Mouse (Mus musculus) cerebellum, postnatal 36 days (tissue): Measurements from ENCODE around the gene Rhobtb1.

Experiments
- DNase-seq, 2 experiments: peaks; one replicate each; pipeline ENCODE4 v3.0.0; 2021 to 2022; ENCODE audit warnings: mixed read lengths in 2 of 2

The Rhobtb1 gene

DNA sequence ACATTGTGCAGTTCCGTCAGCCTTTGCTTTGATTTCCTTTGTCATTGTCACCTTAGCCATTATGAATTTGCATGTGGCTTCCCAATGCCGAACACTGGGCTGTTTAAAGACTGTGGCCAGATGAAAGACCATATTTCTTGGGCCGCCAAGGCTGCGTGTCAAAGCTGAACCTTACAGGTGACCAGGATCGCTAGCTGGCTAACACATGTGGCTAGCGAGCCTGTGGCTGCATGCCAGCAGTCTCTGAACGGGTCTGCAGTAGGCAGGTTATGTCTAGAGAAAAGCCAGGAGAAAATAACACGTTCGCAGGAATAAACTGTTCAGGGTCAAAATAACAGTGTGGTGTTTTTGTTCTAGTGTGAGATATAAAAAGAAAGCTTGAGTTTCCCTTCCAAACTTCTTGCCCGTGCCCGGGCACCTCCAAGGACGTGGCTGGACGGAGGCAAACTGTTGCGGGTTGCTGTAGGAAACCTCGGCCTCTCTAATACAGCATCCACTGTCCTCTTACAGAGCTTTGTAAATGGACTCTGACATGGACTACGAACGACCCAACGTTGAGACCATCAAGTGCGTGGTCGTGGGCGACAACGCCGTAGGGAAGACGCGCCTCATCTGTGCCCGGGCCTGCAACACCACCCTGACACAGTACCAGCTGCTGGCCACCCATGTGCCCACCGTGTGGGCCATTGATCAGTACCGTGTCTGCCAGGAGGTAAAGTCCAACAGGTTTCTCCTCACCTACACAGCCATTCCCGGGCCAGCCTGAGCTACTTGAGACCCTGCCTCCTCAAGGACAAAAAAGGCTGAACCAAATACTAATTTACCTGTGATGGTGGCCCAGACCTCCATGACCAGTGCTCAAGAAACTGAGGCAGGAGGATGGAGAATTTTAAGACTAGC, 97.3 kb downstream of the Rhobtb1 start:
- DNase-seq = no peak

DNA sequence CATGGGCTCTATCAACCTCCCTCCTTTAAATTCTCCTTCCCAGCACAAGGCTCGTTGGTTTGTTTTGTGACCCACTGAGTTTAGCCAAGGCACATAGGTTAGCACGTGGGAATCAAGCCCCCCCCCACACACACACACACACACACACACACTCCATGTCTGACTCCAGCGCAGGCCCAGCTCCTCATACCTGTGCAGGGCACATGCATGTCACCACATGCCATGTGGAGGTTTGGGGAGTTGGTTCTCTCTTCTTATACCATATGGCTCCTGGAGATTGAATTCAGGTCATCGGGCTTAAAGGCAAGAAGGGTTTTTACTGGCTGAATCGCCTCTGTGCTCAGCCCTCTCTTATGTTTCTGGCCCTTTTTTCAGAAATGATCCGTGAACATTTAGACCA, 100.0 kb downstream of the Rhobtb1 start:
- DNase-seq = no peak

DNA sequence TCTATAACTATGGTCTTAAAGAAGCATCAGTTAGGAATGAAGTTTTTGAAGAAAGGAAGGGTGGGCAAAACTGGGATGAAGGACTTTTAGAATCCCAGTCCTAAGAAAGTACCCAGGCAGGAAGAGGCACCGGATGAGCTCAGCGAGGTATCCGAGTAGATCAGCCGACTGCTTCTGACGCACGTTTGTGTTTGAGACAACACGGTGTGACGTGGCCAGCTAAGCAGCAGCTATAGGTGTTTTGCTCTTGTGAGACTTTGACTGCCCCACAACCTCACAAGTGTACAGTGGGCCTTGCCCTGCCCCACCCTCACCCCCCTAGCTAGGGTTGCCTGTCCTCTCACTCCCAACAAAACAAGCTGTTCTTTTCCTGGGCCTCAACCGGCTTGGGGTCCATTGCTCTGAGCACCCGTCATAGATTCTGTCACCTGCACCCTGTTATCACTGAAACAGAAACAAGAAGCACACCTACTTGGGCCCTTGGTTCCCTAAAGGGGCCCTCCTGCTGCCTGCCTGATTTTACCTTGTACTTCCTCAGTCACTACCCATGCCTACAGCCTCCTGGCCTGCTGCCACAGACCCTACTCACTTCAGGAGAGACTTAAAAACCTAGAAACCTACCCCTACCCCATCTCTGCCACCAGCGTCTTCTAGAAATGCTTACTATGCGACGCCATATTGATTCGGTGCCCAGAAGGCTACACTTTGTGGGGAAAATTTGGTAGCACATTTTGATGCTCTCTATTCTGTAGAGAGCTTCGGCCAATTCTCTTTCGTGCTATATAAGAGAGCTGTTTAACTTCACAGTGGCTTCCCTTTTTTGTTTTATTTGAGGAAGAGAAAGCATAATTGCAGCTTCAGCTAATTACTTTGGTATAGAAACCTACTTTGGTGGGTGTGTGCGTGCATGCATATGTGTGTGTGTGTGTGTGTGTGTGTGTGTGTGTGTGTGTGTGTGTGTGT, 101.2 kb downstream of the Rhobtb1 start:
- DNase-seq = no peak

GRCm38 (mm10) chr10:69253075-69253685, 101.9 kb downstream of the Rhobtb1 start:
- DNase-seq = no peak

- no peak for DNase-seq
These were observed 102.4 kb downstream of the Rhobtb1 start for GRCm38 (mm10) chr10:69253686-69254080.

- DNase-seq = no peak
These were observed 103.2 kb downstream of the Rhobtb1 start for GRCm38 (mm10) chr10:69254390-69254847.

DNA sequence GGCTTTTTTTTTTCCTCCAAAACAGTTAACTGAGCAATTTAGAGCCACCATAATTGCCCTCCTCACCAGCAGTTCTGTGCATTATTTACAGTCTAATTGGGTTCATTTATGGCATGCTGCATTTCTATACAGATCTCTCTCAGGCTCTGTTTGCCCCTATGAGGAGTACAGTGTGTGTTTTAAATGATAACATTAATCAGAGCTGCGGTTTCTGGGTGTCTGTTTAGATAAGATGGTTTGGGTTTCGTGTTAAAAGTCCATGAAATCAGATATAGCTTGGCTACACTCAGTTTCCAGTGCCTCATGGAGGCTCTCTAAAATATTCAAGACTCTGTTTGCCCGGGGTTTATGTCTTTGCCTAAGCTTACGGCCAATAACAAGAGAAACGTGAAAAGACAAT, 104.4 kb downstream of the Rhobtb1 start:
- DNase-seq = no peak

DNA sequence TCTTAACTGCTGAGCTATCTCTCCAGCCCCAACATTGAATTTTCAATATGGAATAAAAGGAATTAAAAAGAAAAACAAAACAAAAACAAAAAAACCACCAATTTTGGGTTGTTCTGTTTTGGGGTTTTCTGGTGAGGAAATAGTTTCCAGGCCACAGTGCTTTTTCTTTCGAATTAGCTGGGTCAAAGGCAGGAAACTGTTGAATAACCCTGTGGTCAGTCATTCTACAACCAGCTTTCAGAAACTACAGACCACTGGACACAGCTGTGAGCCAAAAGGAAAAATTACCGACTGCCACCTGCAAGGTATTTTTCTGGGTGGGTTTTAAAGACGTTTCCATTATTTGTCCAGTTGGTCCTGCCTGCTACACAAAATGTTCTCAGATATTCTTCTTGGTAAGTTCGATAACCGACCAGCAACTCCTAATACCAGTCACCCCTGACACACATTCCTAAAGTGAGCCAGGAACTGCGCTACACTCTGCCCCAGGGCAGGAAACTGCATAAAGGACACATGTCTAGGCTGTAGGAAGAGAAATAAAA, 106.4 kb downstream of the Rhobtb1 start:
- DNase-seq = no peak

- DNase-seq = no peak
These were observed 107.4 kb downstream of the Rhobtb1 start for GRCm38 (mm10) chr10:69258588-69258987.

DNA sequence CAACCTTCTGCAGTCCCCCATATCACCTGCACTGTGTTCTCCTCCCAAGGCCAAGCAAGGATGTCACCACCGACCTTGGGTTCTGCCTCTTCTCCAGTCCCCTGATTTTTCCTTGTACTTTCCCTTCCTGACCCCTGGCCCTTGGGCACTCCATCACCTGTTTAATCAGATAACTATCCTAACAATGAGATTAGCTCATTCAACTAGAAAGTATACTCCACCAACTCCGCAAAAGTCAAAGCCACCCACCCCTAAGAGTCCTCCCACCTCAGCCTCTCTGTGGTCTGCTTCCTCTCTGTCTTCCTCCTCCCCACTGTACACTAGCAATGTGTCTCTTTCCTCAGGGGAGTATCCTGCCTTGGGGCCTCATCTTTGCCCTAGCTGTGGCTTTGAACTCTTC, 107.9 kb downstream of the Rhobtb1 start:
- DNase-seq = no peak

- no peak for DNase-seq
These were observed 108.7 kb downstream of the Rhobtb1 start for GRCm38 (mm10) chr10:69259929-69260328.

GRCm38 (mm10) chr10:69262918-69263822, 111.9 kb downstream of the Rhobtb1 start:
- no peak for DNase-seq

GRCm38 (mm10) chr10:69263906-69264305, 112.7 kb downstream of the Rhobtb1 start:
- DNase-seq = no peak

- no peak for DNase-seq
These were observed 114.2 kb downstream of the Rhobtb1 start for GRCm38 (mm10) chr10:69265421-69265820.

DNA sequence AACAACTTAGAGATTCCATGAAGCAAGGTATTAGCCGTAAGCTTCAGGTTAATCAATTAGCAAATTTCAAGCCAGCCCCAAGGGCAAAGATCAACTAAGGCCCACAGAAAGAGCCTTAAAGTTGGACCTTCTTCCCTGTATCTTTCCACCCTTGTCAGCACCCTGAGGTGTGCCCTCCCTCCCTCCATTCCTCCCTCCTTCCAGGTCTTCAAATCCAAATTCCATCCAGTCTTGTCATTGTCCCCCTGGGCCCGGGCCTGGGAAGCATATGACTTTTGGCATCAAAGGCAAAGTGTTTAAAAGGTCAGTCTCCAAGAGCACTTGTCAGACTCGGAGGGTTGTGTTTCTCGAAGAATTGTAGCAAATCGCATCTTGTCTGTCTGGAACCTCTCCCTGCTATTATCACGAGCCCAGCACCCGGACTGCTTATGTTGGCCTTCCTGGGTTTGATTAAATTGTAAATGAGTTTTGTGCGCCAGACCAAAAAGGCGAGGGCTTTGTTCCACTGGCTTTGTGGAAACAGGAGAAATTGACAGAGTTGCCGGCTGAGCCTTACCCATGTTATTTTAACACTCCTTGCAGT, 116.9 kb downstream of the Rhobtb1 start:
- DNase-seq = no peak

DNA sequence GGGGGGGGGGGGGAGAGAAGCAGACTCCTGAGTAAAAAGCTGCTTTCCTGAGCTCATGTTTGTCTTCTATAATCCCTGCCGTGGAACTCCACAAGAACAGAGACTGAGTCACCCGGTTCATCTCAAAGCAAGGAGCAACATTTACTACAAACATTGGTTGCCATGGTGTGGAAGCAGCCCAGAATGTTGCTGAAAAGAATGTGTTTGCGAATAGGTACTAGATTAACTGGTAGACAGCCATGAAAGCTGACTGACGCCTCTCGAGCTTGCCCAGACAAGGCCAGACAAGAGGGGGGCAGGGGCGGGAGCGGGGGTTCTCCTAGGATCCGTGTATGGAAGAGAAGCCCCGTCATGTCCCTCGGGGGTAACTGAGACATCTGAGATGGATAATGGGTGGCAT, 120.2 kb downstream of the Rhobtb1 start:
- DNase-seq = no peak

- no peak for DNase-seq
These were observed 123.0 kb downstream of the Rhobtb1 start for GRCm38 (mm10) chr10:69274275-69274674.

DNA sequence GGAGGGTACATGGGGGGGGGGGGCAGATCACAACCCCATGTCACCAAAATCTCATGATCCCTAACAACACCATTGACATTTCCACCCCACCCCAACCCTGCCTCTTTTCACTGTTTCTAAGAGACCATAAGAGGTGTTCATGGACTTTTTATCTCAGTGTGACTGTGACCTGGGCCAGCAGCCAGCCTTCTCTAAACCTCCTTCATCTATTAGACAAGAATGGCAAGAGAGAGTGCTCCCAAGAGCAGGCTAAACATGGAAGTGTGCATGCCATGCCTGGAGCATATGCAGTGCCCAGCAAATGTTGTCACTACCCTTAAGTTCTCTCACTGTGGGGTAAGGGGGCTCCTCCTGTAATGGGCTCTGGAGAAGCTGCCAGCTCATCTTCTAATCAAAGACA, 123.5 kb downstream of the Rhobtb1 start:
- DNase-seq = no peak

GRCm38 (mm10) chr10:69275811-69276775, 124.9 kb downstream of the Rhobtb1 start:
- no peak for DNase-seq

DNA sequence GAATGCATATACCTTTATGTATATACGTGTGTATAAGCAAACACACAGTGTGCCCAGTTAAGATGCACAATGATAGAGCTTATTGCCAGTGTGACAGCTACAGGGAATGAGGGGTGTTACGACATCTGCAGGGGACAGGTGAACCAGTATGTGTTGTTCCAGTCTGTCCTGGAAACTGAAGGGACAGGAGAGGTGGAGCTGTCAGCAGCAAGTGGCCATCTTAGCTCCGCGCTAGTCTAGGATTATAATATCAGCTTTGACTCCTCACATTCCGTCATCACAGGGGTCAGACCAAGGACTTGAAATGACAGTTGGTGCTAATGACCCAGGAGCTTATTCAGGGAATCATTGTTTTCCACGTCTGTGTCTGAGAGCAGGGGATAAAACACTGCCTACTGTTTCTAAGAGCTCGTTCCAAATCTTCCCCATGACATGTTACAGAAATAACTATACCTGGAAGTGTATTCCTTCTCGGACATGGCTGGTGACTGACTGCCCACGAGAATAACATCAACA, 125.7 kb downstream of the Rhobtb1 start:
- no peak for DNase-seq
